Mouse (Mus musculus): ENCODE measurements at regions not wholly inside any gene's neighbourhood (a gene's known extent, or its start where the extent isn't known, plus 50 kb on each side); places are given as distances from the start of the nearest gene placed in this dataset.

- TF ChIP-seq CTCF (IDR thresholded peaks at IDR 0.05; ENCODE audit: control insufficient read depth, insufficient read depth, insufficient read length) = no peak
- no peak for TF ChIP-seq CEBPB (IDR thresholded peaks at IDR 0.05; ENCODE audit: low read depth)
- TF ChIP-seq MYOD1 (IDR thresholded peaks at IDR 0.05; ENCODE audit: control insufficient read depth, insufficient read length, low read depth) = no peak
- no peak for TF ChIP-seq MAX (IDR thresholded peaks at IDR 0.05)
- no peak for TF ChIP-seq USF1 (IDR thresholded peaks at IDR 0.05; ENCODE audit: low read depth)
- no peak for TF ChIP-seq MYOG (IDR thresholded peaks at IDR 0.05; ENCODE audit: control insufficient read depth, extremely low read depth, insufficient read length)
Measured at GRCm38 (mm10) chr14:76633170-76633569, 76.5 kb upstream of the Serp2 start.

Data from C2C12 (cell line).